Mouse (Mus musculus) adipocyte (in vitro differentiated cells): ENCODE measurements around the gene D3Ertd254e.
"Not testable (repeated sequence)": the region's sequence is repeated elsewhere in the genome, so short reads cannot be mapped to it uniquely, and the experiment has no call there.

Experiments used
- DNase-seq: peaks from one replicate; pipeline ENCODE4 v3.0.0-alpha.2; 2016; ENCODE audit warnings: low spot score

D3Ertd254e gene

DNA sequence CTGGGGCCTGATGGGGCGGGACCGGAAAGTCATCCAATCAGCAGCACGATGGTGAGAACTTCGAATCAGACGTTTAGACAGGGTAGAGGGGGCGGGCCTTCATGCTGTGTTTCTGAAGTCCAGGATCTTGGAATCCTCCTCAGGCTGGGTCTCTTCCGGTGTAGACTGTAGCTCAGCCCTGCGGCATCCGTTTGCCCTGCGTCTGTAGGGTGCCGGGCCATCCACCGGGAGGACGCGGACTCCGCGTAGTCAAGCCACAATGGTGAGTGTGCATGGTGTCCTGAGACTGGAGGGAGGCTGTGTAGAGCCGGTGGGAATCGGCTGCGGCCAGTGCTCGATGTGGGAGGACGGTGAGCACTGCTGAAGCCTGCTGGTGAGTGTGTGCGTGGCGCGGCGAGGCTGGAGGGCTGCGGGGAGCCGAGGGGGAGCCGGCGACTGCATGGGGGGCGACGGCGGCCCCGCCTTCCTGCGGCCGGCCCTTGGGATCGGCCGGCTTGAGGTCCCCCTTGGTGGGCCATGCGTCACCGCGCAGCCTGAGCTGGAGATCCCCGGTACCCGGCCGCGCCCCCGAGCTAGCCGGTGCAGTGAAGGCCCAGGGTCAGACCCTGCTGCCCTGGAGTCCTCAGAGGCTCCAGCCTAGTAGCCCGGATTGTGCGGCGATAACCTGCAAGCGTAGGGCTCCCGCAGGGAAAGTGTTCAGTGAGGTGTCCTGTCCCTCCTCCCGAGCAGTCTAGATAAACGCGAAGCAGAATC is at the start of gene D3Ertd254e:
Gene D3Ertd254e, plus strand, starts transcription at position 84 of the 753 bp plus-strand sequence.
- DNase-seq, result peak; percentile 98

DNA sequence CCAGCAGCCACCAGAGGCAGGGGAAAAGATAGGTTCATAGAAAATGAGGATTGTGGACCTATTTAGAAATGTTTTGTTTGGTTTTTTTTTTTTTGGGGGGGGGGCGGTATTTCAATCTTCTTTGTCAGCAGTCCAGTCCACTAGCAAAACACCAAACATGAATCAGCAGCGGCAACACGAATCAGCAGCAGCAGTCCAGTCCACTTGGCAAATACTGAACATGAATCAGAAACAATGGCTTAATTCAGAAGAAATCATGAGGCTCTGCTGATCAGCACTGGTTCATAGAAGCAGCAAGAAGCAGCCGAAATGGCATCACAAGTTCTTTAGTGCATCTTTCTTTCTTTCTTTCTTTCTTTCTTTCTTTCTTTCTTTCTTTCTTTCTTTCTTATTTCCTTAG is 34.7 kb upstream of the D3Ertd254e start:
- no peak for DNase-seq

- peak; percentile 70 for DNase-seq
Observed at GRCm38 (mm10) chr3:36119684-36120548, 30.9 kb upstream of the D3Ertd254e start.

- not testable (repeated sequence) for DNase-seq
Observed at GRCm38 (mm10) chr3:36126176-36126575, 24.6 kb upstream of the D3Ertd254e start.

DNA sequence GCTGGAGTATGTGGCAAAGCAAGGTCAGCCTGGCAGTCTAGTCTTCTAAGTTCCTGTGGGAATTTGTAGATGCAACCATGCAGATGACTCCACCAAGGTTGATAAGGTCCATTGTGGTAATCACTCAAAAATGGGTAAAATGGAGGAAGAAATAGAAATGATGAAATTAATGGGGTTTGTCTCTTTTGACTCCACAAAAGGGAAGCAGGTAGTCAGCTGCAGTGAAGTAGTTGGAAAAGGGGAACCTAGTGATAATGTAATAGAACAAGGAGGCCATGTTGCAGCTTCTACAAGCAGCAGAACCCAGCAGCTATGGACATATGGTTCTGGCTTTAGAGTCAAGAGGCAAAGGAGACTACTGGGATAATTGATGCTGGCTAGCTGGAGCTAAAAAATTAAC is 14.7 kb upstream of the D3Ertd254e start:
- no peak for DNase-seq

GRCm38 (mm10) chr3:36137560-36137959 is 13.3 kb upstream of the D3Ertd254e start:
- peak; percentile 93 for DNase-seq

DNA sequence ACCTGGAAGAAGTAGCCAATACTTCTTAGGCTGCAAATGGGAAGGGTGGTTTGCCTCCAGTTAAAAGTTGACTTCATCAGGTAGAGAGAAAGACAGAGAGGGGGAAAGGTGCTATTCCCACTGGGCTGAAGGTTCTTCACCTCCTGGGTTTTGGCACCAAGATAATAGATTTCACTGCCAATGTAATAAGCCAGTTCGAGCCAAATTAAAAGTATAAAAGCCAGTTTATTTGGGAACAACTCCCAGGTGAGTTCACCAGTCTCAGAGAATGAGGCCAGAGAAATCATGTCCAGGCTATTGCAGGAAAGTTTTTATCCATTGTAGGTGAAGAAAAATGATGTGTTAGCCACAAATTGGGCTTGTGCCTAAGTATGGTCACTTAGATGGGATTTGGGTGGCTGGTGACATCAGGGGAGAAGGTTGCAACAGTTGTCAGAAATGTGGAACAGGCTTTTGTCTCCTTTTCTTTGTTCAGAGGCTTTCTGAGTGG is 12.6 kb upstream of the D3Ertd254e start:
- DNase-seq, result no peak

DNA sequence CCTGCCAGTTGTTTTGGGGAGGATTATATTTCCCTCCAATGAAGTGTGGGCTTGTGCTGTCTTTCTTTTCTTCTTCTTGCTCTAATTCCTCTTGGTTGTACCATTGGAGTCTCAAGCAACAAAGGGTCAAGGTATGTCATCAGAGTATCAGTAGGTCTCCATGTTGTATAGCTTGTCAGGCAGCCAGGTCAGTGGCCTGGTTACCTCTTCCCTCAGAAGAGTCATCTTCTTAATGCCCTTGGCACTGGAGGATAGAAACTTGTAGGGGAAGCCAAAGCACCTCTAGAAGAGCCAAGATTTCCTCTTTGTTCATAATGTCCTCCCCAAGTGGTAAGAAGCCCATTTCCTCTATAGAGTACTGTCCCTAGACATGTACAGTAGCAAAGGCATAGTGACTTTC is 11.8 kb upstream of the D3Ertd254e start:
- no peak for DNase-seq

DNA sequence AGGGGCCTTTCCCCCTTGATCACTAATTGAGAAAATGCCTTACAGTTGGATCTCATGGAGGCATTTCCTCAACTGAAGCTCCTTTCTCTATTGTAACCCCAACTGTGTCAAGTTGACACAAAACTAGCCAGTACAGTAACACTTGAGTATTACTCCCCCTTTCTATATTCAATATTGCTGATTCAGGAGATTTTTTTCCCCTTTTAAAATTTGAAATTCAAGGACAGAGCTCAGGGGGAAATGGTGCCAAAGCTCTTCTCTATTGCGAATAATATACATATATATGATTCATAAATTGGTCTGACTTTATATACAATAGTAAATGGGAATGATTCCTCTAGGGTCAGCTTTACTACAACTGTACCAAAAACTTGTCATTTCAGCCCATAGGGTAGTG is 282 bp upstream of the D3Ertd254e start:
- no peak for DNase-seq

GRCm38 (mm10) chr3:36155268-36155667 is 4.5 kb downstream of the D3Ertd254e start:
- DNase-seq, result no peak

DNA sequence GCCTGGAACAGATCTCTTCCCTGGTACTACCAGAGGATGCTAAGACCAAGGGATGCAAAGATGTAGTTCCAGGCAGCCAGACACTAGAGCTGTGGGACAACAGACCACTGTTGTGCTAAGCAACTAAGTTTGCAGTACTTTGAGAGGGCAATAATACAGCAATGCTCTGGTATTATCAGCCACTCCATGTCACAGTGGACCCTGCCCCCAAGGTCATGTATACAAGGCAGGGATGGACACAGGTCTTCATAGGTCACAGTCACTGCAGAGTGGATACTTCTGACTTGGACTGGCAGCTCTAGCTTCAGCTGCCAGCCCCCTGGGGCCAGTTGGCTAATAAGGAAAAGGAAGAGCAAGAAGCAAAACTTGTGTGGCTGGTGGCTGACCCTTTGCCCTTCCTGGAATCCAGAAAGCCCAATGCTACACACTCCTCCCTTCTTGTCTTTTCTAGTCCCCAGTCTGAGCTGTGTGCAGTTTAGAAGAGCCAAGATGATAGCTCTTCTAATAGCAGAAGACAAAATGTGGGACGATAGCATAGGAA is 19.9 kb downstream of the D3Ertd254e start:
- DNase-seq, result peak; percentile 57

GRCm38 (mm10) chr3:36171348-36171747 is 20.5 kb downstream of the D3Ertd254e start:
- DNase-seq, result no peak

DNA sequence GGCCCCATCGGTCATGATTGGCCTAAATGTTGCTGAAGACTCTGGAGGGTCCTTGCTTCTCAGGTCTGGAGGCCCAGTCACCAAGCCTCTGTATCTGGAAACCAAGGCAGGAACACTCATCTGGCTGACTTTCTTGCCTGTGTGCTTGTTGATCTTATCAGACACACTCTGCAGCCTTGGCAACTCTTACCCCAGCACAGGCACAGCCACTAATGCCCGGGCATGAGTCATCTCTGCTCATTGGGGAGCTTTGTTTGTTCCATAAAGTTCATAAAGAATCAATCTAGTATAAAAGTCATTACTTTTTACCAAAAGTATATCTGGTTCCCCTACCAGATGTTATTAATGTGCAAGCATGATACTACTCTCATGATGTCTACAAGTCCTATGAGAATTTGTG is 22.9 kb downstream of the D3Ertd254e start:
- DNase-seq, result peak; percentile 57

DNA sequence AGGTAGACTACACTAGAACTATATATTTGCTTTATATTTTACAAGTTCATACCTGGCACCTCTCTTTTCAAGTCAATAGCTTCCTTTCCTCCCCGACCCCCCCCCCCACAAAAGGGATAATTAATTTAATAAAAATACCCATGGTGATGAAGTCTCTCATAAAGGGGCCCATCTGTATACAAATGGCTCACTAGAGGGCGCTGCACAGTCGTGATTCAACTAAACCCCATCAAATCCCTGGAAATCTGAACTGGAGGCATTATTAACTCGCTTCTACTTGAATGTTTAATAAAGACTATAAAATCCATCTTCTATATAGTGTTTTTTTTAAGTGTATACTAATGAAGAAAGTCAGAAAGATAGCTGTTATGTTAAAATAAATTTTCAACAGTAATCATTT is 30.7 kb downstream of the D3Ertd254e start:
- DNase-seq, result peak; percentile 81

- no peak for DNase-seq
Observed at GRCm38 (mm10) chr3:36186510-36186909, 35.7 kb downstream of the D3Ertd254e start.

- DNase-seq, result no peak
Observed at GRCm38 (mm10) chr3:36189243-36189642, 38.4 kb downstream of the D3Ertd254e start.

GRCm38 (mm10) chr3:36201098-36201497 is 50.3 kb downstream of the D3Ertd254e start:
- DNase-seq, result no peak

GRCm38 (mm10) chr3:36202932-36203331 is 52.1 kb downstream of the D3Ertd254e start:
- peak; percentile 79 for DNase-seq

DNA sequence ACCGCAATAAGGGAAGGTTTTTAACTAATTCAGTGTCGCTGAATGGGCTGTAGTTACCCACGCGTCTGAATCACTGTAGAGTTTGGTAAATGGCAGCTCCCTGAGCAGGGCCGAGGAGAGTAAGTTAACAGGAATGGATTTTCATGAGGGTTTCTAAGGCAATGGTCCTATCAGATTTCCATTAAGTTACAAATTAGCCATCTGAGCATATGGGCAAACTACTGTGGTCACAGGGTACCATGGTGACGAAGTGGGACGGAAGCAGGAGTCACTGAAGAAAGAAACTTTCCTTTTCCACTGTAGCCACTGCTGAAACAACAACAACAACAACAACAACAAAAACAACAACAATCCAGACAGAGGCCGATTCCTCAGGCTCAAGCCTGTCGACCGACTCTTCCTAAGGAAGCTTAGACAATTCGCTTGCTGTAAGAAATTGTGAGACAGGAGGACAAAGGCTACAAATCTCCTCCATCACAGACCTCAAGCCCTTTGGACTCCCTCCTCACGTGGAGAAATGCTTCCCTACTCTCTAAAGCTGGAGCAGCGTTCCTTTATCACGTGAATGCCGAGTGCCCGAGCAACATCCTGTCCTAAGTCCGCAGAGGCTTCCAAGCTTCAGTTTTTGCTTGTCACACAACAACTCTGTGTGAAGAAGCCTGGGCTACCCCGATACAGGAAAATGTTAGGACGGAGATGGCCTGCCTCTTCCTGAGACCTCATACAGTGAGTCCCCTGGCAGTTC is 56.9 kb downstream of the D3Ertd254e start:
- DNase-seq, result no peak

DNA sequence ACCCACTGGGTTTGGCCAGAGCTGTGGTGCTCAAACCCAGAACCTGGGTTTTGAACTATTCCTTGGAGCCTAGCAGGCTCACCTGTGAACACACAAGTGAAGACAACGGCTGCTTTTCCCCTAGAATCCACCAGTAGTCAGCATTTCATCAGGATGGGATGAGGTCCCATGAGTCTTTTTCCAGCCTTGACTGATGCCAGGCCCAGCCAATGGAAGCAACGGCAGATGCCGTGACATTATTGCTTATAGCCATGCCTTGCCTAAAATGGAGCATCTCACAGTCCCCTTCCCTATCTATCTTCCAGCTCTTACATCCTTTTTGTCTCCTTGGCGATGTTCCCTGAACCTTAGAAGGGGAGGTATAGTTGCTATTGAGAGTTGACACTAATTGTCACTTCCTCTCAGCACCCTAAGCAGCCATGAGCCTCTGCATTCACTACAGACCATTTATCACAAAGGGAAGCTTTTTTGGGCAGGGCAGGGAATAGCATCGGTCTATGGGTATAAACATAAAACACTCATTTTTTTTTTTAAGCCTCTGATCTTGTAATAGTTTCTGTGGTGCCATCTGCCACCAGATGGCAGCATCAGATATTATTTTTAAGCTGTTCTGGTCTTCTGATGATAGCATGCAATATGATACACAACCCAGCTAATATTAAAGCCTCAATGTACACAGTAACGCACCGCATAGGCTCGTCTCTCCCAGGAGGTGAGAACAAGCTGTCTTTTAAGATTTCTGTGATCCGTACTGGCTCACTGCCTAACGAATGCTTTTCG is 59.1 kb downstream of the D3Ertd254e start:
- DNase-seq, result peak; percentile 82

DNA sequence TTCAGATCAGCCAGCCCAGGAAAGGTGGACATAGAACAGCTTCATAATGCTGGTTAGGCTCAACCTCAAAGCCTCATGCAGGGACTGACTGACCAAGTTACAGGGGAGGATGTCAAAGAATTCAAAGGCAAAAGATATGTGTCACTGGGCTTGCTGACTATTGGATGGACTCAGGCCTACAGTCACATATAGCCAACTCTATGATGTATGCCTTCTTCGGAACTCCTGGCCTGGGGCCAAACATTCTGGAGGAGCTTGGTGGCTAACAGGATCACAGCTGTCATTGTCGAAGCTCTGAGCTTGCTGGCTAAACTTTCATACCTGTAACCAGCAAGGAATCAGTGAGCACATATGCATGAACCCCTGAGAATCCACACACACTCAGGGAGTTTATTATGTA is 60.1 kb downstream of the D3Ertd254e start:
- peak; percentile 7 for DNase-seq
